Mouse (Mus musculus): ENCODE data around the gene Naa50.

GRCm38 (mm10) chr16:44133187-44133586 is 6.4 kb upstream of the Naa50 start:
- TF ChIP-seq POLR2A (IDR thresholded peaks at IDR 0.05; ENCODE audit: borderline replicate concordance, low read depth, low read length) (no peak), CTCF (IDR thresholded peaks at IDR 0.05; ENCODE audit: low read depth, low read length) (no peak)
